Mouse (Mus musculus) ES-E14 (cell line): Measurements from ENCODE around the gene Sncb.

Experiments
- HCFC1 ChIP-seq: IDR thresholded peaks from 2 replicates; pipeline ENCODE4 v1.6.1; 2012; ENCODE audit warnings: low read length, inconsistent platforms, borderline replicate concordance; ENCODE audit not compliant: insufficient read depth
- ZC3H11A ChIP-seq: IDR thresholded peaks from 2 replicates; pipeline ENCODE4 v1.6.1; 2012; ENCODE audit warnings: low read depth, mild to moderate bottlenecking, inconsistent platforms, low read length, borderline replicate concordance
- ZNF384 ChIP-seq: IDR thresholded peaks from 2 replicates; pipeline ENCODE4 v1.6.1; 2012; ENCODE audit warnings: low read depth, low read length, inconsistent platforms

DNA sequence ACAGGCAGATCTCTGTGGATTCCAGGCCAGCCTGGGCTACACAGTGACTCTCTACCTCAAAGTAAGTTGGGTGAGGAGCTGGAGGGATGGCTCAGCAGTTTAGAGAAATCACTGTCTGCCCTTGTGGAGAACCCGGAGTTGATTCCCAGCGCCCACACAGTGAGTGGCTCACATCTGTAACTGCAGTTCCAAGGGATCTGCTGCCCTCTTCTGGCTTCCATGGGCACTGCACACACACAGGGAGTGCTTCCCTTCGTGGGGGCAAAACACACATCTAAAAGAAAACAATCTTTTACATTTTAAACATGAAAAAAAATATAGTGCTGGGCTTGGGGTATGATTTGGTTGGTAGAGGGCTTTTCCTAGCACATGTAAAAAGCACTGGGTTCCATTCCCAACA is 43.3 kb downstream of the Sncb start:
- TF ChIP-seq ZNF384: no peak
- no peak for TF ChIP-seq HCFC1
- no peak for TF ChIP-seq ZC3H11A
